Mouse (Mus musculus): ENCODE results near the gene Cpt1a.
A peak's percentile ranks its signal among the peaks of the same experiment; 100 is the strongest.

Cpt1a gene

DNA sequence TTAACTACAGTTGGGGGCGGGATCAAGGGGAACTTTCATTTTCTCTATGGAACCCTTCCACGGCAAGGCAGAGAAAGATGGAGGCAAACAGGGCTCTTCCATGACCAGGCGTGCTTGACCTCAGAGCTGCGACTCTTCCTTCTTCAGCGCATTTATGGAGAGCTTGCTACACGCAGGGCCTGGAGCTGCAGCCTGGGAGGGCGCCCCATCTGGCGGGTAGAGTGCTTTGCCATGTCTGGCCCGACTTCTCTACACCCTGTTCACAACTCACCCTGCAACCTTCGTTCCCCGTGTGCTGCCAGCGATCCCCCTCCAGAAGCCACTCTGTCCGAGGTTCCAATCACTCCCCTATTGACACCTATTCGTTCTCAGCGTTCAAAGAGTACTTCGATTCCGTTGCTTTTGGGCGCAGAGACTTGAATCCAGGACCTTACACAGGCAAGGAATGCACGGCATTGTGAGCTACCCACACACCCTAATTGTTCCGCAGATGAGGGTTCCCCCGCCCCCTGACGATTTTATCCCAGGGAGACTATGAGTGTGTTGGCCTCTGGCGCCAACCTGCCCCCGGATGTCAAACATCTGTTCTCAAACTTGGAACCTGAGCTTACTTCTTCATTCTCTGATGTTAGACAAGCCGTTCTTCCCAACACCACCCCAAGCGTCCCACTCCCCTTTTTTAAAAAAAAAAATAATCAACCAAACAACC lies at the start of gene Cpt1a:
Gene Cpt1a, plus strand, starts transcription at position 74 of the 709 bp plus-strand sequence.
- DNase-seq (ENCODE audit: low spot score) = peak; percentile 54

DNA sequence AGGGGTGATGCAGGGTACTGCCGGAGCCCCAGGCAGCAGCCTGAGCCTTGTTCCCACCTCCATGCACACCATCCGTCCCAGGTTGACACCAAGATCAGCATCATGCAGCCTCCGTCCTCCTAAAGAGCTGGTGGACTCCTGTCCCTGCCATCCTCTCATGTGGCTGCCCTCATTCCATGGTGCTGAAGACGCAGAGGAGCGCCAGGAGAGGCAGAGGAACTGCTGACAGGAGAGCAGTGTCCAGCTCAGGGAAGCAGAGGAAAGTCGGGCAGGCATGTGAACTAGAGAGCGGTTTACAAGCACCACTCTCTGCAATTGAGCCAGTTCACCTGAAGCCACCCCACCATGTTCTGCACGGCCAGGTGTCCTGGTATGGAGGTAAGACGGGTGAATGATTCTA lies 48.8 kb upstream of the Cpt1a start:
- no peak for DNase-seq (ENCODE audit: low spot score)

GRCm38 (mm10) chr19:3275744-3276365 lies 46.3 kb upstream of the Cpt1a start:
- no peak for DNase-seq (ENCODE audit: low spot score)

DNA sequence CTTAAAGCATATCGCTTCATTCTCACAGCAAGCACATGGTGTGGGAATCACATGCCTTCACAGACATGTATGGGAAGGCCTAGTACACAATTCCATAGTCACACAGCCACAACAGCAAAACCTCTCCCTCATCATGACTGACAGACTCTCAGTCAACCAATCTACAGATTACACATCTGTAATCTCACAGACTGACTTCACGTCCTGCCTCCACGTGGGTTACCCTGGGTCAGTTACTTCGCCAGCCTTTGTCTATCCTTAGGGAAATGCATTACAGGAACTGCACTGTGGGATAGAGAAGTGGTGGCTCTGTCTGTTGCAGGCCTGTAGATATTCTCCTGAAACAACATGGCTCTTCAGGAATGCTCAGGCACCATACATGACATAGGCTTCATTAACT lies 40.2 kb upstream of the Cpt1a start:
- DNase-seq (ENCODE audit: low spot score) = no peak

GRCm38 (mm10) chr19:3282572-3283467 lies 39.3 kb upstream of the Cpt1a start, which contains the start of the genes Mrpl21 and Ighmbp2:
Gene Mrpl21, plus strand, starts transcription at chr19:3282901.
Gene Ighmbp2, minus strand, starts transcription at chr19:3283017.
- DNase-seq (ENCODE audit: low spot score) = peak; percentile 73

GRCm38 (mm10) chr19:3289006-3289405 lies 33.1 kb upstream of the Cpt1a start:
- no peak for DNase-seq (ENCODE audit: low spot score)

GRCm38 (mm10) chr19:3292028-3292427 lies 30.1 kb upstream of the Cpt1a start:
- DNase-seq (ENCODE audit: low spot score) = peak; percentile 9

DNA sequence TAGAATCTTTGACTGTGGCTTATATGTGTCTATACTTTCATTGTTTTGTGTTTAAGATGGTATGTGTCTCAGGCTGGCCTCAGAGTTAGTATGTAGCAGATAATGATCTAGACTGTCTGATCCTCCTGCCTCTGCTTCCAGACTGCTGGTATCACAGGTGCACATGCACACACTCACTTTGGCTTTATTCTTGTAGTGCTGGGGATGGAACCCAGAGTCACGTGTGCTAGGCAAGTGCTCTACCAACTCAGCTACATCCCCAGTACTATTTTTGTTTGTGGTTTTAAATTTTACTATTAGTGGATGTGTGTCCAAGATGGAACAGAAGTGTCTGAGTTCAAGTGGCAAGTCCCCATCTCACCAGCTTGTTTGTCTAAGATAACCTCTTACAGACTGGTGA lies 29.1 kb upstream of the Cpt1a start:
- DNase-seq (ENCODE audit: low spot score) = no peak

DNA sequence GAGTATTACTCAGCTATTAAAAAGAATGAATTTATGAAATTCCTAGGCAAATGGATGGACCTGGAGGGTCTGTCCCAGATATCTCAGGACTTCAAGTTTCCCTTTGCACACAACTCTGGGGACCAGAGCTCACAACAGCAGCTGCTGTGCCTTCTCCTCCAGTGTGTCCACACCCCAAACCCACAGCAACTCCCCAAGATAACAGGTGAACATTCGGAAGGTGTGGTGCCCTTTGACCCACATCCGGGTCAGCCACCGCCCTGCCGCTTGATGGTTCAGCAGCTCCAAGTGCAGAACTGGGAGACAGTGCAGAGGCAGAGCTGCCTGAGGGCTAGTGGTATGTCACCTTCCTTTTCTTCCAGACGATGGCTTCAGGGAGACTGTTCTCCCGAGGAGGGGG lies 26.9 kb upstream of the Cpt1a start:
- no peak for DNase-seq (ENCODE audit: low spot score)

DNA sequence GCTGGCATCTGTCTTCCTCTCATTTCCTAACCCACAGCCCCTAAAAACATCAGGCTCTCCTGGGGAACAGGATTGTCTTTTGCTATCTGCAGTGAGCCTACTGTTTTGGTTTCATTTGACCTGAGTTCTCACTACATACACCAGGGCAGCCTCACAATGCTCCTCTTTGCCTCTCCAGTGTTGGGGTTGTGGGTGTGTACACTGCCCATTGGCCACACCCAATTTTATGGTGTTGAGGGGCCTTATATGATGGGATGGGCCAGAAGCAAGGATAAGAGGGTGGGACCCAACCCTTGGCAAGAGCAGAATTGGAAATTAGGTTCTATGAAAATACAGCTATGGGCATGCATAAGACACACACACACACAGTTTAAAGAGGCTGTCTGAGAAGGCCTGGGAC lies 25.1 kb upstream of the Cpt1a start:
- no peak for DNase-seq (ENCODE audit: low spot score)

GRCm38 (mm10) chr19:3297775-3298174 lies 24.4 kb upstream of the Cpt1a start:
- DNase-seq (ENCODE audit: low spot score) = no peak

- DNase-seq (ENCODE audit: low spot score) = no peak
These were observed 18.1 kb upstream of the Cpt1a start for GRCm38 (mm10) chr19:3304017-3304416.

GRCm38 (mm10) chr19:3307175-3307949 lies 14.8 kb upstream of the Cpt1a start:
- no peak for DNase-seq (ENCODE audit: low spot score)

DNA sequence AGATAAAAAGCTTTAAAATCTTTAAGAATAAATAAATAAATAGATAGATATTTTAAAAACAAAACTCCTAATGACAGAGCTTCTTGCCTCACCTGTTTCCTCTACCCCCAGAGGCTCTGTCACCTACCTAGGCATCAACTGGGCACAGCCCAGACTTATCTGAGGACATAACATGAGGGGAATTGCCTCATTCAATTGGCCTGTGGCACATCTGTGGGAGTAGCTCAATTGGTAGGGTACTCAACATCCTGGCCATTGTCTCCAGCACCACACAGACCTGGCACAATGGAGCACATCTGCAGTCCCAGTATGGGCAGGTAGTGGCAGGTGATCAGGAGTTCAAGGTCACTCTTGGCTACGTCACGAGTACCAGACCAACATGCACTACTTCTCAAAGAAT lies 2.8 kb upstream of the Cpt1a start:
- DNase-seq (ENCODE audit: low spot score) = no peak

DNA sequence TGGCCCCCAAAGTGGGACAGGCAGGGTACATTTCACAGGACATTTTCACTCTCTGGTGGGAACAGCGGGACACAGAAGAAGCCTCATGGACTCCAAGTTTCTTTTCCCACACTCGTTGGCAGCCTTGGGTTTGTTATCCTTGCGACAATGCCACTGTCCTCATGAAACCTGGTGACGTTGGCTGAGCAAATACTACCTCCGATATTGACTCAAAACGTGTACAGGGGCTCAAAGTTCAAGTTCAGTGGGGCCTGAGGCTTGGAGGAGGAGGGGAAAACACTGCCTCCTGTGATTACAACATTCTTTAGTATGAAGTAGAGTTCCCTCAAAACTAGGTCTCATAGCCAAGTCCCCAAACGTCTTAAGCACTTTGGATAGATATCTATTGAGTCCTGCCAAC lies 2.0 kb upstream of the Cpt1a start:
- DNase-seq (ENCODE audit: low spot score) = no peak

DNA sequence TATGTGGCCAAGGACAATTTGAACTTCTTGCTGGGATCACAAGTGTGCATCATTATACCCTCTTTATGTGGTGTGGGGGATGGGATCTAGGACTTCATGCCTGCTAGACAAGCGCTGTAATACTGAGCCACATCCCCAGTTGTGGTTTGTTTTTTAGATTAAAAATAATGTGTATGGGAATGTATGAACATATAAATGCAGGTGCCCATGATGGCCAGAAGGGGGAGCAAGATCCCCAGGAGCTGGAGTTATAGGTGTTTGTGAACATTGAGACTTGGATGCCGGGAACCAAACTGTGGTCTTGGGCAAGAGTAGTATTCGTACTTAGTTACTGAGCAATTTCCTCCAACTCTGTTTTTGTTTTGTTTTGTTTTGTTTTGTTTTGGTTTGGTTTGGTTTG lies 1.3 kb upstream of the Cpt1a start:
- no peak for DNase-seq (ENCODE audit: low spot score)

DNA sequence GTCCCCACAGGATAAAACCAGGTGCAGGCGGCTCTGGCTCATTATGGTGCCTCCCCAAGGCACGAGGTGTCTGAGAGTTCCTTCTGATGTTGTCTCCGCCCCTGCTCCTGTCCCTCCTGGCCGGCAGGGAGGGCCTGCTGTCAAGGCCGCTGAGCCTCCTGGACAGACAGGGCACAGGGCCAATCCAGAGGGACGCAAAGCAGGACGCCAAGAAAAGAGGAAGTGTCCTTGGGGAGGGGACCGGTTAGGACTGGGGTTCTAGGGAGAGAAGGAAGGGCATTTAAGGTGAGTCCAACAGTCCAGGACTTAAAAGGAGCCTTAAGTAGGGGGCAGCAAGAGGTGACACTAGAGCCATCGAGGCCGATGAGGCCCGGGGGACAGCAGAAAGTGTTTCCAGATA lies 517 bp upstream of the Cpt1a start:
- DNase-seq (ENCODE audit: low spot score) = peak; percentile 29

DNA sequence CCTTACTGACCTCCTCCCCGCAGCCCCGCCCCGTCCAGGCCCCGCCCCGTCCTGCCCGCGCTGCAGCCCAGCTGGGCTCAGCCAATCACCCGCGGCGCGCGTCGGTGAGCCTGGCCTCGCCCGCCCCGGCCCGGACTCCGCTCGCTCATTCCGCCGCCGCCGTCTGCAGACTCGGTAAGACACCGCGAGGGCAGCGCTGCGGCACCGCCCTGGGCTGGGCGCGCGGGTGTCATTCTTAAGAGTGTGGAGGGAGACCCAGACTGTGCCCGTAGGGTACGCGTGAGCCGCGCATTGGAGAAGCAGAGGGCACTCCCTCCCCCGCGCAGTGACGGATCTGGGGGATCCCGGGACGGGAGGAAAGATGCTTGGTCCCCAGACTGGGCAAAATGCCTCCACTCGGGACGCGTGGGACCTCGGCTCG lies 1.1 kb downstream of the Cpt1a start:
- peak; percentile 86 for DNase-seq (ENCODE audit: low spot score)

DNA sequence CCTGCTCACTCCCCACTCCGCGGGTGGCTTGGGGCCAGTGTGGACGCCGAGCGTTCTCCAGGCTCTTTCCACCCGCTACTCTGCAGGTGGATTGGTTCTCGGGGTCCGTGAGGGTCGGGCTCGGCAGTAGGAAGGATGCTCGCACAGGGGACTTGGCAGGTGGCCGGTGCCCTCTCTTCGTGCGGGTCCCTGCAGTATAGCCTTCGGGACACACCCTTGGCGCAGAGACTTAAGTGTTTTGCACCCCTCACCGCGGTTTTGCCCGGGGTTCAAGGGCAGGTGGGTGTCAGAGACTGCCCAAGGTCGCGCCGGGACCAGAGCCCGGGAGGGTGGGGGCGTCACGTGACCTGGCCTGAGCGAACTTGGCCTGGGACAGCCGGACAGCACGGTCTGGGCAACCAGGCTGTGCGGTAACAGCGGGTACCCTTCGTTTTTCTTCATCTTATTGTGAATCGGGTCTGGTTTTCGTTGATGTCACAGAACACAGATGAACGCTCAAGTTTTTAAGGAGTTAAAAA lies 1.7 kb downstream of the Cpt1a start:
- peak; percentile 56 for DNase-seq (ENCODE audit: low spot score)

- peak; percentile 33 for DNase-seq (ENCODE audit: low spot score)
These were observed 2.2 kb downstream of the Cpt1a start for GRCm38 (mm10) chr19:3324271-3324811.

- peak; percentile 90 for DNase-seq (ENCODE audit: low spot score)
These were observed 3.0 kb downstream of the Cpt1a start for GRCm38 (mm10) chr19:3324931-3325711.
